In genomic region chr3:104817991-104818748, GRCm38 (mm10) we compare ENCODE assay signal across 8 mouse cellular contexts. TPM values are rescaled to one million over a fixed set of nuclear protein-coding genes. Genes with fewer than 3 reads are reported as not detected.
DNase-seq lines count a peak whose midpoint lies in the region; ATAC-seq and TF ChIP-seq lines count a peak whose summit lies in the region.

TSS of gene Mov10 (minus strand) at chr3:104818563.

- H3K27ac ChIP-seq in embryonic facial prominence, embryonic 12.5 days = peak within 1 kb of the TSS; percentile 94
- peak within 1 kb of the TSS; percentile 89 for H3K27ac ChIP-seq in heart, adult 2 months
- peak within 1 kb of the TSS; percentile 74 for H3K27ac ChIP-seq in liver, adult 2 months (replicated peaks; ENCODE audit: insufficient read depth, low read depth, low read length)

- H3K79me2 ChIP-seq in heart, adult 2 months (replicated peaks; ENCODE audit: control insufficient read depth, insufficient read depth, low read length) = no peaks in the 10 kb centered on the region; the same call in 1 of the 2 replicates
- H3K79me2 ChIP-seq in liver, adult 2 months (ENCODE audit: control insufficient read depth, insufficient read depth, low read length) = peaks cover 8% of the 10 kb centered on the region; the same call in 1 of the 2 replicates

- peak within 1 kb of the TSS; percentile 84 for H3K4me2 ChIP-seq in embryonic facial prominence, embryonic 12.5 days (replicated peaks)

- TF ChIP-seq EP300 in heart, adult 2 months (IDR thresholded peaks at IDR 0.05; ENCODE audit: insufficient read depth, low read depth, low read length) = no peak

- intact Hi-C loops in heart, adult 2 months (cut with DNase I) = loop anchor here (1.0 to 2.0 kb wide), 3 partner anchors 23 to 46 kb away; partner anchors contain the start of genes Capza1, Rhoc and St7l

- peak within 1 kb of the TSS; percentile 86 for H3K4me3 ChIP-seq in embryonic facial prominence, embryonic 12.5 days
- H3K4me3 ChIP-seq in heart, adult 2 months = peak within 1 kb of the TSS; percentile 94
- peak within 1 kb of the TSS; percentile 94 for H3K4me3 ChIP-seq in liver, adult 2 months (ENCODE audit: insufficient read depth, low read depth, low read length)

- 0 out of 2 replicates have a peak, but pooled peaks cover 4% of the 10 kb centered on the region for H3K36me3 ChIP-seq in embryonic facial prominence, embryonic 12.5 days
- peaks cover 11% of the 10 kb centered on the region for H3K36me3 ChIP-seq in heart, adult 2 months (ENCODE audit: control insufficient read depth, insufficient read depth, low read length)
- H3K36me3 ChIP-seq in liver, adult 2 months (ENCODE audit: control insufficient read depth, insufficient read depth, low read length) = peaks cover 6% of the 10 kb centered on the region

- peak; percentile 86 for DNase-seq in A20 (ENCODE audit: low read depth, low spot score)
- peak; percentile 87 for DNase-seq in adrenal gland, postnatal 14 days
- peak; percentile 74 to 80 for DNase-seq in heart, adult 2 months
- DNase-seq in kidney, adult 18-20 months = peak; percentile 79
- peak; percentile 73 for DNase-seq in liver, adult 2 months (ENCODE audit: extremely low read depth, low read depth, low spot score)
- DNase-seq in spleen, postnatal 4 days (ENCODE audit: low spot score in 2 of 2) = peak; percentile 69 to 85

- TF ChIP-seq CTCF in heart, adult 2 months (IDR thresholded peaks at IDR 0.05) = no peak; the same call in 1 of the 2 replicates
- TF ChIP-seq CTCF in liver, adult 2 months (IDR thresholded peaks at IDR 0.05; ENCODE audit: low read depth, low read length) = no peak

- no peaks in the 10 kb centered on the region for H3K27me3 ChIP-seq in embryonic facial prominence, embryonic 12.5 days
- H3K27me3 ChIP-seq in heart, adult 2 months (ENCODE audit: control insufficient read depth, insufficient read depth, low read length) = no peaks in the 10 kb centered on the region
- H3K27me3 ChIP-seq in liver, adult 2 months (ENCODE audit: control insufficient read depth, insufficient read depth, low read length) = no peaks in the 10 kb centered on the region

- peak within 1 kb of the TSS; percentile 91 for H3K9ac ChIP-seq in embryonic facial prominence, embryonic 12.5 days
- peak within 1 kb of the TSS; percentile 94 for H3K9ac ChIP-seq in heart, adult 2 months (ENCODE audit: low read depth, low read length)
- peak within 1 kb of the TSS; percentile 92 for H3K9ac ChIP-seq in liver, adult 2 months (ENCODE audit: low read depth, low read length)

- no peaks in the 10 kb centered on the region for H3K9me3 ChIP-seq in embryonic facial prominence, embryonic 12.5 days

- peaks cover 18% of the 10 kb centered on the region for H3K4me1 ChIP-seq in embryonic facial prominence, embryonic 12.5 days
- H3K4me1 ChIP-seq in heart, adult 2 months (ENCODE audit: control insufficient read depth, insufficient read depth, low read length) = peaks cover 1% of the 10 kb centered on the region
- peaks cover 8% of the 10 kb centered on the region; the same call in 1 of the 2 replicates for H3K4me1 ChIP-seq in liver, adult 2 months (ENCODE audit: control insufficient read depth, insufficient read depth, low read length)

- 1% methylated on average over 40 of the region's 40 CpGs for WGBS in embryonic facial prominence, embryonic 12.5 days
- WGBS in heart, adult 2 months = under 1% methylated on average over 40 of the region's 40 CpGs
- under 1% methylated on average over 40 of the region's 40 CpGs for WGBS in liver, adult 2 months

- peak; percentile 27; the same call in 1 of the 2 replicates for TF ChIP-seq POLR2A in heart, adult 2 months (IDR thresholded peaks at IDR 0.05; ENCODE audit: insufficient read depth, low read depth, low read length)
- TF ChIP-seq POLR2A in liver, adult 2 months (IDR thresholded peaks at IDR 0.05; ENCODE audit: extremely low read depth, insufficient read depth, low read length) = 0 out of 2 replicates have a peak, but pooled peaks have one; percentile 17

- peak; percentile 78 for ATAC-seq in embryonic facial prominence, embryonic 12.5 days (ENCODE audit: insufficient number of reproducible peaks, insufficient read depth, low FRiP score, low TSS enrichment)
- ATAC-seq in monocyte, adult 5-6 weeks (replicated peaks; ENCODE audit: insufficient number of reproducible peaks, low FRiP score, low TSS enrichment, poor library complexity, severe bottlenecking) = peak; percentile 56

RNA-seq across cellular contexts. Expression of gene Mov10, which starts in this region (rescaled TPM):
- 17.8 and 18.4 TPM in 2 replicates for total RNA-seq in adrenal gland, postnatal 14 days (2021)
- polyA plus RNA-seq in embryonic facial prominence, embryonic 12.5 days (2016; fragmentation: Nextera tagmentation; extraction: Ambion mirVana) = 70.8 and 73.8 TPM in 2 replicates
- 1 to 10 TPM; 4.6 to 5.9 TPM for total RNA-seq in heart, adult 2 months (2021)
- polyA plus RNA-seq in heart, adult 2 months (2012; rRNA removed) = 5.7 and 7.4 TPM in 2 replicates
- 9.3 and 12.4 TPM in 2 replicates for total RNA-seq in liver, adult 2 months (2014; rRNA removed)
- 11.6 and 15.9 TPM in 2 replicates for polyA plus RNA-seq in liver, adult 2 months (2012; rRNA removed)
- 3.2 to 8.2 TPM (median 7.1 TPM) in 3 replicates for total RNA-seq in monocyte, adult 5-6 weeks (2017)

Comparison
In these comparisons a context has a peak if more than half of its experiments do, and no peak if none do; other contexts are left out.
1. Peak in every context shown above with its lines: DNase-seq, ATAC-seq, H3K4me3 ChIP-seq and H3K27ac ChIP-seq.